Comparison of ENCODE assay signal across 19 mouse cellular contexts in genomic region chr5:47322511-47323167, GRCm38 (mm10).
A peak's percentile ranks its signal among the peaks of the same experiment; 100 is the strongest.
DNase-seq lines count a peak whose midpoint lies in the region; ATAC-seq and TF ChIP-seq lines count a peak whose summit lies in the region.
"Had no signal": no experiment of that assay in that cellular context is flagged by ENCODE, and none has a peak within 500 bp of the region (broad histone marks: within the 10 kb centered on the region; RNA-seq: fewer than 3 reads in every experiment).

No protein-coding gene starts in this region.

- no peak for TF ChIP-seq POLR2A in heart, adult 2 months (IDR thresholded peaks at IDR 0.05; ENCODE audit: insufficient read depth, low read depth, low read length)

- ATAC-seq in heart, embryonic 14.5 days (ENCODE audit: insufficient number of reproducible peaks, insufficient read depth, low FRiP score, low read depth) = peak; percentile 75
- peak; percentile 94 for ATAC-seq in limb, embryonic 12.5 days (ENCODE audit: insufficient number of reproducible peaks, insufficient read depth, low FRiP score, low TSS enrichment, low read depth)
- ATAC-seq: forebrain, postnatal 0 days; liver, postnatal 0 days; midbrain, embryonic 15.5 days had no signal

- H3K4me2 ChIP-seq in heart, embryonic 14.5 days (ENCODE audit: low read length) = no peak overlapping the region
- H3K4me2 ChIP-seq in limb, embryonic 12.5 days = no peak overlapping the region
- H3K4me2 ChIP-seq: embryonic facial prominence, embryonic 13.5 days; hindbrain, embryonic 12.5 days; midbrain, embryonic 15.5 days; stomach, embryonic 15.5 days had no signal

- no peak for TF ChIP-seq CTCF in heart, adult 2 months (IDR thresholded peaks at IDR 0.05)

- H3K9ac ChIP-seq in heart, embryonic 14.5 days (ENCODE audit: low read length) = no peak overlapping the region
- no peak overlapping the region for H3K9ac ChIP-seq in heart, adult 2 months (ENCODE audit: low read depth, low read length)
- H3K9ac ChIP-seq in limb, embryonic 12.5 days (replicated peaks) = no peak overlapping the region
- H3K9ac ChIP-seq: embryonic facial prominence, embryonic 13.5 days; forebrain, postnatal 0 days; hindbrain, embryonic 12.5 days; liver, postnatal 0 days; midbrain, embryonic 15.5 days; stomach, embryonic 15.5 days had no signal

- no peaks in the 10 kb centered on the region for H3K9me3 ChIP-seq in heart, embryonic 14.5 days (ENCODE audit: control insufficient read depth, low read length)
- H3K9me3 ChIP-seq in embryonic facial prominence, embryonic 10.5 days = no peaks in the 10 kb centered on the region
- H3K9me3 ChIP-seq in limb, embryonic 12.5 days = no peaks in the 10 kb centered on the region
- H3K9me3 ChIP-seq in midbrain, embryonic 10.5 days (replicated peaks) = no peaks in the 10 kb centered on the region
- H3K9me3 ChIP-seq: embryonic facial prominence, embryonic 13.5 days; hindbrain, embryonic 12.5 days; midbrain, embryonic 15.5 days; stomach, embryonic 15.5 days had no signal

- peak overlapping the region; percentile 41 to 53; a peak in 3 of 4 replicates for H3K27ac ChIP-seq in heart, embryonic 14.5 days (replicated peaks in 1 of 2; ENCODE audit: control insufficient read depth in 1 of 2, insufficient read depth in 1 of 2, low read depth in 2 of 2, low read length in 2 of 2)
- no peak overlapping the region for H3K27ac ChIP-seq in heart, adult 2 months
- H3K27ac ChIP-seq in embryonic facial prominence, embryonic 10.5 days (replicated peaks) = no peak overlapping the region
- H3K27ac ChIP-seq in limb, embryonic 12.5 days = no peak overlapping the region
- no peak overlapping the region for H3K27ac ChIP-seq in midbrain, embryonic 10.5 days (replicated peaks)
- H3K27ac ChIP-seq: embryonic facial prominence, embryonic 13.5 days; hindbrain, embryonic 12.5 days; midbrain, embryonic 15.5 days; stomach, embryonic 15.5 days had no signal

- H3K4me3 ChIP-seq in heart, embryonic 14.5 days (ENCODE audit: control insufficient read depth in 1 of 2, insufficient read depth in 1 of 2, low read depth in 1 of 2, low read length in 2 of 2) = no peak overlapping the region
- H3K4me3 ChIP-seq in heart, adult 2 months = no peak overlapping the region
- H3K4me3 ChIP-seq in embryonic facial prominence, embryonic 10.5 days = no peak overlapping the region
- no peak overlapping the region for H3K4me3 ChIP-seq in limb, embryonic 12.5 days (replicated peaks)
- H3K4me3 ChIP-seq in midbrain, embryonic 10.5 days = no peak overlapping the region
- H3K4me3 ChIP-seq: embryonic facial prominence, embryonic 13.5 days; hindbrain, embryonic 12.5 days; midbrain, embryonic 15.5 days; stomach, embryonic 15.5 days had no signal

- 46% methylated on average over 2 of the region's 2 CpGs for WGBS in heart, embryonic 14.5 days
- WGBS in heart, adult 2 months = 46% methylated on average over 2 of the region's 2 CpGs
- WGBS in embryonic facial prominence, embryonic 10.5 days = 41% methylated on average over 2 of the region's 2 CpGs
- 4% methylated on average over 2 of the region's 2 CpGs for WGBS in limb, embryonic 12.5 days
- WGBS in midbrain, embryonic 10.5 days = 78% methylated on average over 2 of the region's 2 CpGs

- TF ChIP-seq EP300 in heart, adult 2 months (IDR thresholded peaks at IDR 0.05; ENCODE audit: insufficient read depth, low read depth, low read length) = no peak

- intact Hi-C loops in heart, adult 2 months (cut with DNase I) = no loop called here

- H3K36me3 ChIP-seq in heart, embryonic 14.5 days (ENCODE audit: control insufficient read depth, insufficient read depth, low read length) = no peaks in the 10 kb centered on the region
- no peaks in the 10 kb centered on the region for H3K36me3 ChIP-seq in heart, adult 2 months (ENCODE audit: control insufficient read depth, insufficient read depth, low read length)
- H3K36me3 ChIP-seq in embryonic facial prominence, embryonic 10.5 days (replicated peaks) = no peaks in the 10 kb centered on the region
- H3K36me3 ChIP-seq in limb, embryonic 12.5 days = no peaks in the 10 kb centered on the region
- no peaks in the 10 kb centered on the region for H3K36me3 ChIP-seq in midbrain, embryonic 10.5 days
- H3K36me3 ChIP-seq: embryonic facial prominence, embryonic 13.5 days; hindbrain, embryonic 12.5 days; midbrain, embryonic 15.5 days; stomach, embryonic 15.5 days had no signal

- H3K79me2 ChIP-seq in heart, adult 2 months (replicated peaks; ENCODE audit: control insufficient read depth, insufficient read depth, low read length) = no peaks in the 10 kb centered on the region

- no peak for DNase-seq in heart, adult 2 months
- peak; percentile 8 for DNase-seq in embryonic facial prominence, embryonic 10.5 days (ENCODE audit: low spot score)
- DNase-seq in kidney, adult 9 months = no peak
- DNase-seq in midbrain, embryonic 10.5 days (ENCODE audit: low spot score) = no peak
- DNase-seq in testis, postnatal 10 days (ENCODE audit: low spot score) = no peak
- DNase-seq: adrenal gland, adult 2 months; cerebellum, adult 9-11 months; forebrain, postnatal 0 days; heart, postnatal 14 days; kidney, postnatal 4 days; liver, postnatal 0 days; lung, postnatal 10 days; thymus, adult 2 months had no signal

- H3K4me1 ChIP-seq in heart, embryonic 14.5 days (ENCODE audit: control insufficient read depth in 2 of 2, insufficient read depth in 2 of 2, low read length in 2 of 2) = no peaks in the 10 kb centered on the region; a peak in 1 of 4 replicates
- no peaks in the 10 kb centered on the region for H3K4me1 ChIP-seq in heart, adult 2 months (ENCODE audit: control insufficient read depth, insufficient read depth, low read length)
- H3K4me1 ChIP-seq in embryonic facial prominence, embryonic 10.5 days = peaks cover 9% of the 10 kb centered on the region
- H3K4me1 ChIP-seq in limb, embryonic 12.5 days (replicated peaks) = peaks cover 17% of the 10 kb centered on the region
- no peaks in the 10 kb centered on the region for H3K4me1 ChIP-seq in midbrain, embryonic 10.5 days
- H3K4me1 ChIP-seq: embryonic facial prominence, embryonic 13.5 days; hindbrain, embryonic 12.5 days; midbrain, embryonic 15.5 days; stomach, embryonic 15.5 days had no signal

- no peaks in the 10 kb centered on the region for H3K27me3 ChIP-seq in heart, embryonic 14.5 days (ENCODE audit: control insufficient read depth, insufficient read depth, low read length)
- H3K27me3 ChIP-seq in heart, adult 2 months (ENCODE audit: control insufficient read depth, insufficient read depth, low read length) = no peaks in the 10 kb centered on the region
- H3K27me3 ChIP-seq in embryonic facial prominence, embryonic 10.5 days (replicated peaks; ENCODE audit: low read depth, poor library complexity, severe bottlenecking) = no peaks in the 10 kb centered on the region
- no peaks in the 10 kb centered on the region; the same call in 1 of the 2 replicates for H3K27me3 ChIP-seq in limb, embryonic 12.5 days
- H3K27me3 ChIP-seq in midbrain, embryonic 10.5 days (ENCODE audit: low read depth, poor library complexity, severe bottlenecking) = no peaks in the 10 kb centered on the region
- H3K27me3 ChIP-seq: embryonic facial prominence, embryonic 13.5 days; hindbrain, embryonic 12.5 days; midbrain, embryonic 15.5 days; stomach, embryonic 15.5 days had no signal

Comparison
In these comparisons a context has a peak if more than half of its experiments do, and no peak if none do; other contexts are left out.
1. H3K27ac ChIP-seq: peak in heart, embryonic 14.5 days (2 of 2); none in heart, adult 2 months (single experiment), embryonic facial prominence, embryonic 10.5 days (single experiment), limb, embryonic 12.5 days (single experiment) and midbrain, embryonic 10.5 days (single experiment).